Mouse (Mus musculus) MEL (cell line): ENCODE measurements around the gene Mrps23. TPM values are rescaled to one million over a fixed set of nuclear protein-coding genes. Genes with fewer than 3 reads are reported as not detected.

Experiments
- DNase-seq: peaks from one replicate; pipeline ENCODE4 v3.0.0; 2011; ENCODE audit warnings: low read depth, low spot score
- H3K27ac ChIP-seq: 2 replicates; pipeline ENCODE4 v1.5.1; 2012; ENCODE audit warnings: low read depth, mild to moderate bottlenecking, control low read depth, low read length, moderate library complexity; ENCODE audit not compliant: control insufficient read depth
- H3K27me3 ChIP-seq, 2 experiments: fragments of 150-350 bp in 1 of 2; sonication (generic) in 1 of 2; 2 replicates each; pipeline ENCODE4 v1.6.1; 2012; ENCODE audit warnings: low read length in 2 of 2, mild to moderate bottlenecking in 2 of 2, improper control_type of control experiment in 1 of 2, moderate library complexity in 1 of 2; ENCODE audit not compliant: insufficient read depth in 2 of 2, control insufficient read depth in 1 of 2
- H3K36me3 ChIP-seq, 2 experiments: 2 replicates each; pipeline ENCODE4 v1.6.1; 2012 to 2014; ENCODE audit warnings: low read length in 2 of 2, improper control_type of control experiment in 1 of 2, inconsistent platforms in 1 of 2, mild to moderate bottlenecking in 1 of 2; ENCODE audit not compliant: insufficient read depth in 2 of 2, control insufficient read depth in 1 of 2
- H3K4me1 ChIP-seq, 2 experiments: fragments of 150-350 bp in 1 of 2; sonication (generic) in 1 of 2; 2 replicates each; pipeline ENCODE4 v1.6.1; 2012; ENCODE audit warnings: low read length in 2 of 2, improper control_type of control experiment in 1 of 2, mild to moderate bottlenecking in 1 of 2; ENCODE audit not compliant: insufficient read depth in 2 of 2, control insufficient read depth in 1 of 2
- H3K4me3 ChIP-seq, 2 experiments: fragments of 150-350 bp in 1 of 2; sonication (generic) in 1 of 2; 2 replicates each; pipeline ENCODE4 v1.5.1; 2012; ENCODE audit warnings: low read depth in 2 of 2, low read length in 2 of 2, mild to moderate bottlenecking in 2 of 2, moderate library complexity in 2 of 2, control low read depth in 1 of 2, improper control_type of control experiment in 1 of 2; ENCODE audit not compliant: control insufficient read depth in 1 of 2, insufficient read depth in 1 of 2
- H3K79me2 ChIP-seq: 2 replicates; pipeline ENCODE4 v1.6.1; 2012; ENCODE audit warnings: mild to moderate bottlenecking, low read length, moderate library complexity; ENCODE audit not compliant: control insufficient read depth, poor library complexity, insufficient read depth
- H3K9ac ChIP-seq: 2 replicates; pipeline ENCODE4 v1.6.1; 2012; ENCODE audit warnings: low read depth, mild to moderate bottlenecking, control low read depth, low read length, moderate library complexity; ENCODE audit not compliant: control insufficient read depth, poor library complexity, severe bottlenecking
- H3K9me3 ChIP-seq: fragments of 150-350 bp; sonication (generic); replicated peaks from 2 replicates; pipeline ENCODE4 v1.6.1; 2012; ENCODE audit warnings: mild to moderate bottlenecking, low read length, improper control_type of control experiment, moderate library complexity; ENCODE audit not compliant: insufficient read depth
- CHD1 ChIP-seq: IDR thresholded peaks from 2 replicates; pipeline ENCODE4 v1.6.1; 2012; ENCODE audit warnings: low read depth, mild to moderate bottlenecking, inconsistent platforms, low read length, improper control_type of control experiment
- CHD2 ChIP-seq: IDR thresholded peaks from 2 replicates; pipeline ENCODE4 v1.6.1; 2011; ENCODE audit warnings: low read length, improper control_type of control experiment
- EP300 ChIP-seq, 2 experiments: IDR thresholded peaks; 2 replicates each; pipeline ENCODE4 v1.6.1; 2011; ENCODE audit warnings: improper control_type of control experiment in 2 of 2, low read length in 2 of 2, low read depth in 1 of 2, mild to moderate bottlenecking in 1 of 2
- GABPA ChIP-seq: IDR thresholded peaks from 2 replicates; pipeline ENCODE4 v1.6.1; 2012; ENCODE audit warnings: low read depth, mild to moderate bottlenecking, inconsistent platforms, low read length, improper control_type of control experiment, moderate library complexity
- GATA1 ChIP-seq: IDR thresholded peaks from 2 replicates; pipeline ENCODE4 v1.6.1; 2011; ENCODE audit warnings: low read depth, low read length, improper control_type of control experiment
- HCFC1 ChIP-seq: IDR thresholded peaks from 2 replicates; pipeline ENCODE4 v1.6.1; 2012; ENCODE audit warnings: low read depth, mild to moderate bottlenecking, inconsistent platforms, low read length, improper control_type of control experiment, moderate library complexity
- MAFK ChIP-seq: IDR thresholded peaks from 2 replicates; pipeline ENCODE4 v1.6.1; 2011; ENCODE audit warnings: low read depth, mild to moderate bottlenecking, low read length, improper control_type of control experiment, borderline replicate concordance
- MEF2A ChIP-seq: IDR thresholded peaks from 2 replicates; pipeline ENCODE4 v1.6.1; 2014; ENCODE audit warnings: low read depth, mild to moderate bottlenecking, inconsistent platforms, low read length, improper control_type of control experiment; ENCODE audit not compliant: poor library complexity, insufficient replicate concordance, severe bottlenecking; ENCODE audit errors: extremely low read depth
- MXI1 ChIP-seq: IDR thresholded peaks from 2 replicates; pipeline ENCODE4 v1.6.1; 2011; ENCODE audit warnings: mild to moderate bottlenecking, low read depth, low read length, improper control_type of control experiment
- NRF1 ChIP-seq: IDR thresholded peaks from 2 replicates; pipeline ENCODE4 v1.6.1; 2014; ENCODE audit warnings: low read depth, mild to moderate bottlenecking, inconsistent platforms, low read length, improper control_type of control experiment, moderate library complexity; ENCODE audit not compliant: poor library complexity, insufficient read depth, severe bottlenecking
- POLR2A ChIP-seq, 2 experiments: IDR thresholded peaks; 2 replicates each; pipeline ENCODE4 v1.6.1; 2011 to 2012; ENCODE audit warnings: low read length in 2 of 2, mild to moderate bottlenecking in 2 of 2, control low read depth in 1 of 2, improper control_type of control experiment in 1 of 2, low read depth in 1 of 2, moderate library complexity in 1 of 2; ENCODE audit not compliant: control insufficient read depth in 1 of 2, insufficient read depth in 1 of 2, poor library complexity in 1 of 2
- RAD21 ChIP-seq: IDR thresholded peaks from 2 replicates; pipeline ENCODE4 v1.6.1; 2011; ENCODE audit warnings: mild to moderate bottlenecking, low read depth, low read length, improper control_type of control experiment
- SIN3A ChIP-seq: IDR thresholded peaks from 2 replicates; pipeline ENCODE4 v1.6.1; 2012; ENCODE audit warnings: low read length, improper control_type of control experiment, inconsistent platforms
- SMC3 ChIP-seq: IDR thresholded peaks from 2 replicates; pipeline ENCODE4 v1.6.1; 2011; ENCODE audit warnings: low read depth, low read length, improper control_type of control experiment
- TAL1 ChIP-seq: IDR thresholded peaks from 2 replicates; pipeline ENCODE4 v1.6.1; 2012; ENCODE audit warnings: mild to moderate bottlenecking, inconsistent platforms, low read length, moderate library complexity, mixed read lengths
- TCF12 ChIP-seq: IDR thresholded peaks from 2 replicates; pipeline ENCODE4 v1.6.1; 2014; ENCODE audit warnings: low read depth, mild to moderate bottlenecking, inconsistent platforms, low read length, improper control_type of control experiment, moderate library complexity
- USF2 ChIP-seq, 2 experiments: IDR thresholded peaks; 2 replicates each; pipeline ENCODE4 v1.6.1; 2011 to 2012; ENCODE audit warnings: improper control_type of control experiment in 2 of 2, low read length in 2 of 2, borderline replicate concordance in 1 of 2, inconsistent platforms in 1 of 2, low read depth in 1 of 2, mild to moderate bottlenecking in 1 of 2; ENCODE audit not compliant: insufficient read depth in 1 of 2
- ZC3H11A ChIP-seq: IDR thresholded peaks from 2 replicates; pipeline ENCODE4 v1.6.1; 2012; ENCODE audit warnings: low read depth, mild to moderate bottlenecking, inconsistent platforms, low read length, improper control_type of control experiment
- ZKSCAN1 ChIP-seq: IDR thresholded peaks from 2 replicates; pipeline ENCODE4 v1.6.1; 2012; ENCODE audit warnings: low read depth, mild to moderate bottlenecking, inconsistent platforms, low read length, improper control_type of control experiment, moderate library complexity
- ZMIZ1 ChIP-seq: IDR thresholded peaks from 2 replicates; pipeline ENCODE4 v1.6.1; 2012; ENCODE audit warnings: low read depth, mild to moderate bottlenecking, inconsistent platforms, low read length, improper control_type of control experiment, moderate library complexity
- polyA plus RNA-seq, 2 experiments: library from polyadenylated mRNA; stranded (reverse) in 1 of 2; unstranded in 1 of 2; fragments of >175 nt in 1 of 2; fragments of >200 nt in 1 of 2; gene quantifications; 2 replicates each; pipeline versions ENCODE4 v1.2.1 to v1.2.4; 2012; ENCODE audit warnings: low replicate concordance in 2 of 2, low read depth in 1 of 2; ENCODE audit not compliant: insufficient read length in 2 of 2, insufficient read depth in 1 of 2, missing spikeins in 1 of 2
- total RNA-seq: library from RNA; depleted of rRNA; stranded (reverse); fragments of 300-350 nt; gene quantifications from 2 replicates; pipeline ENCODE4 v1.2.3, GENCODE M21; 2012

The Mrps23 gene
- total and polyA plus RNA-seq, 3 experiments = 190 to 381 TPM; not detected in 1

- Histone ChIP-seq H3K27me3 (no peaks in the 10 kb centered on the region), H3K9ac (no peak overlapping the region), H3K36me3 (peaks cover 0 to 11% of the 10 kb centered on the region in 2 experiments; a peak in 2 of 4 replicates), H3K4me3 (no peak overlapping the region), H3K79me2 (no peaks in the 10 kb centered on the region), H3K4me1 (peaks cover 8 to 19% of the 10 kb centered on the region in 2 experiments), H3K27ac (no peak overlapping the region), H3K9me3 (no peaks in the 10 kb centered on the region)
- TF ChIP-seq MEF2A = no peak
- TF ChIP-seq MAFK = no peak
- TF ChIP-seq ZMIZ1 = no peak
- TF ChIP-seq GATA1 = no peak
- TF ChIP-seq ZKSCAN1 = no peak
- no peak for TF ChIP-seq TCF12
- no peak for TF ChIP-seq TAL1
- TF ChIP-seq NRF1 = no peak
- no peak for TF ChIP-seq HCFC1
- TF ChIP-seq POLR2A (IDR thresholded peaks at IDR 0.05; ENCODE audit: control insufficient read depth in 1 of 2, insufficient read depth in 1 of 2, low read depth in 1 of 2, low read length in 2 of 2, poor library complexity in 1 of 2) = no peak
- TF ChIP-seq ZC3H11A = no peak
- TF ChIP-seq CHD1 = no peak
- no peak for TF ChIP-seq RAD21
- no peak for TF ChIP-seq EP300 (IDR thresholded peaks at IDR 0.05; ENCODE audit: low read depth in 1 of 2, low read length in 2 of 2)
- TF ChIP-seq SIN3A = no peak
- TF ChIP-seq MXI1 = no peak
- TF ChIP-seq SMC3 = no peak
- no peak for TF ChIP-seq USF2 (IDR thresholded peaks at IDR 0.05; ENCODE audit: borderline replicate concordance in 1 of 2, insufficient read depth in 1 of 2, low read depth in 1 of 2, low read length in 2 of 2)
- TF ChIP-seq GABPA = no peak
- TF ChIP-seq CHD2 = no peak
- no peak for DNase-seq
Measured at GRCm38 (mm10) chr11:88180959-88181619, 23.1 kb upstream of the Mrps23 start.
